Mouse (Mus musculus) spleen, adult 2 months (tissue): ENCODE results near the gene Mthfsl.
"Not testable (repeated sequence)": the region's sequence is repeated elsewhere in the genome, so short reads cannot be mapped to it uniquely, and the experiment has no call there.

ENCODE experiments used
- CTCF ChIP-seq: fragments of 200-500 bp; IDR thresholded peaks from 2 replicates; pipeline ENCODE4 v1.5.1; 2011; ENCODE audit warnings: mild to moderate bottlenecking, inconsistent platforms; ENCODE audit not compliant: insufficient read depth, insufficient read length, insufficient replicate concordance; ENCODE audit errors: extremely low read depth
- POLR2A ChIP-seq: fragments of 200-500 bp; IDR thresholded peaks from 2 replicates; pipeline ENCODE4 v1.6.1; 2011; ENCODE audit warnings: low read depth, low read length, inconsistent platforms

DNA sequence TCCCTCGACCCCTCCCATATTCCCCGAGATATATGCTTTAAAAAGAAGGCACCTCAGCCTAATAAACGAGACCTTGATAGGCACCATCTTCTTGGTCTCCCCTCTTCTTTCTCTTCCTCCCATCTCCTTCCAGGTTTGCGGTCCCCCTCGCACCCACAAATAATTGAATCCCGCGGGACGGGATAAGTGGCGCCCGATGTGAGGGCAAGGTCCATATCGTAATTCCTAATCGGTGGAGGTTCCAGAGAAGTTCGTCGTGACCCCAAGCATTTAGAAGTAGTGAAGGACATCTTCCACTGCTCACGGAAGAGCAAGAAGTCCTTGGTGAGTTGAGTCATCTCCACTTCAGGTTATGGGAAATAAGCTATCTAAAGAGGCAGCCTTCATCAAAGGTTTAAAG is 69.4 kb downstream of the Mthfsl start:
- TF ChIP-seq POLR2A, CTCF: not testable (repeated sequence)
